28 mouse cellular contexts compared by ENCODE assay signal in the genomic region with DNA sequence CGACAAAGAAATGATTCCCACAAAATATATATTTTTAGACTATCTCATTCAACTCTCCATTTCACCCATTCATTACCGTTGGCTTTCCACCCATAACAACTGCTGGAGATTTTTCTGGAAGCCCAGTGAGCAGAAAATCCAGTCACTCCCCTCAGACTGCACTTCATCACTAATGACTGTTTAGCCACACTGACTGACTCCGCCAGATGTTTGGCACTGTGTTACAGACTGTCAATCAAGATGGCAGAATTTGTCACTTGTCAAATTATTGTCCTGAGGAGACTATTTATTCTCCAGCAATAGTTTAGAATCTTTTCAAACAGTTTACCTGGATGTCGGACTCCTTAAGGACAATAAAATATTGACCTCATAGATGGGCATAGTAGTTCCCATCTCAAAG. TPM values are rescaled to one million over a fixed set of nuclear protein-coding genes. Genes with fewer than 3 reads are reported as not detected.
"Had no signal": no experiment of that assay in that cellular context is flagged by ENCODE, and none has a peak within 500 bp of the region (broad histone marks: within the 10 kb centered on the region; RNA-seq: fewer than 3 reads in every experiment).

No protein-coding gene starts in this region.

- H3K4me3 ChIP-seq: gastrocnemius, adult 2 months; heart, embryonic 10.5 days; heart, embryonic 13.5 days; heart, embryonic 15.5 days; hindbrain, embryonic 13.5 days; hindbrain, embryonic 15.5 days; kidney, embryonic 15.5 days; limb, embryonic 13.5 days; limb, embryonic 15.5 days had no signal

- H3K36me3 ChIP-seq: heart, embryonic 10.5 days; heart, embryonic 13.5 days; heart, embryonic 15.5 days; hindbrain, embryonic 13.5 days; hindbrain, embryonic 15.5 days; kidney, embryonic 15.5 days; limb, embryonic 13.5 days; limb, embryonic 15.5 days had no signal

- H3K27me3 ChIP-seq: heart, embryonic 13.5 days; heart, embryonic 15.5 days; hindbrain, embryonic 13.5 days; hindbrain, embryonic 15.5 days; kidney, embryonic 15.5 days; limb, embryonic 13.5 days; limb, embryonic 15.5 days had no signal

- DNase-seq: gastrocnemius, adult 2 months; gastrocnemius, postnatal 10 days; gastrocnemius, postnatal 36 days; heart, adult 18-20 months; heart, postnatal 14 days; heart, postnatal 36 days; kidney, adult 11 months; kidney, adult 2 months; kidney, adult 9 months; kidney, postnatal 14 days; kidney, postnatal 36 days; layer of hippocampus, adult 9-11 months; layer of hippocampus, postnatal 36 days; left cerebral cortex, postnatal 4 days had no signal

RNA-seq across cellular contexts. Expression of a gene that starts 59.4 kb away (rescaled TPM):
- total RNA-seq: hindbrain, postnatal 0 days; layer of hippocampus, adult 18-20 months; layer of hippocampus, postnatal 14 days; layer of hippocampus, postnatal 36 days; left cerebral cortex, adult 18-20 months; left cerebral cortex, postnatal 25 days; liver, adult 2 months had no signal
